Mouse (Mus musculus) spleen, adult 18-20 months (tissue): Measurements from ENCODE around the gene Mdc1.

ENCODE experiments used
- DNase-seq, 2 experiments: peaks; one replicate each; pipeline ENCODE4 v3.0.0; 2022; ENCODE audit warnings: mixed read lengths in 2 of 2

Mdc1 gene

GRCm38 (mm10) chr17:35883777-35884176, 42.5 kb downstream of the Mdc1 start:
- no peak for DNase-seq

GRCm38 (mm10) chr17:35887725-35888124, 46.4 kb downstream of the Mdc1 start:
- DNase-seq, result no peak

GRCm38 (mm10) chr17:35896781-35897643, 55.7 kb downstream of the Mdc1 start, which contains the start of gene 2310061I04Rik:
TSS of gene 2310061I04Rik (minus strand) at chr17:35897431.
- peak; percentile 89 to 90 for DNase-seq

GRCm38 (mm10) chr17:35897644-35898573, 56.6 kb downstream of the Mdc1 start:
- no peak for DNase-seq

- DNase-seq, result no peak
Observed at GRCm38 (mm10) chr17:35900636-35901035, 59.3 kb downstream of the Mdc1 start.

- no peak for DNase-seq
Observed at GRCm38 (mm10) chr17:35903343-35903991, 62.2 kb downstream of the Mdc1 start.

GRCm38 (mm10) chr17:35903992-35904355, 62.7 kb downstream of the Mdc1 start:
- no peak for DNase-seq

- DNase-seq, result no peak
Observed at GRCm38 (mm10) chr17:35905587-35905986, 64.3 kb downstream of the Mdc1 start.

GRCm38 (mm10) chr17:35907609-35908008, 66.3 kb downstream of the Mdc1 start:
- no peak for DNase-seq
